In genomic region chr11:80973273-80973672, GRCm38 (mm10) we compare ENCODE assay signal across 11 mouse cellular contexts.
"Had no signal": no experiment of that assay in that cellular context is flagged by ENCODE, and none has a peak within 500 bp of the region (broad histone marks: within the 10 kb centered on the region; RNA-seq: fewer than 3 reads in every experiment).

No protein-coding gene starts in this region.

- H3K27ac ChIP-seq: heart, adult 2 months; hindbrain, embryonic 10.5 days; hindbrain, embryonic 12.5 days; hindbrain, embryonic 14.5 days; intestine, embryonic 15.5 days; limb, embryonic 10.5 days; limb, embryonic 12.5 days; liver, embryonic 13.5 days; liver, embryonic 15.5 days had no signal

- H3K4me3 ChIP-seq: heart, adult 2 months; heart, embryonic 12.5 days; hindbrain, embryonic 10.5 days; hindbrain, embryonic 12.5 days; intestine, embryonic 15.5 days; limb, embryonic 10.5 days; limb, embryonic 12.5 days; liver, embryonic 13.5 days; liver, embryonic 15.5 days had no signal

- DNase-seq: liver; liver, embryonic 13.5 days had no signal

- H3K4me1 ChIP-seq: heart, embryonic 12.5 days; intestine, embryonic 15.5 days; liver, embryonic 13.5 days; liver, embryonic 15.5 days had no signal
